Comparison of ENCODE assay signal across 20 mouse cellular contexts in genomic region chr3:96033046-96033445, GRCm38 (mm10). TPM values are rescaled to one million over a fixed set of nuclear protein-coding genes. Genes with fewer than 3 reads are reported as not detected.
DNase-seq lines count a peak whose midpoint lies in the region; ATAC-seq and TF ChIP-seq lines count a peak whose summit lies in the region.
"Had no signal": no experiment of that assay in that cellular context is flagged by ENCODE, and none has a peak within 500 bp of the region (broad histone marks: within the 10 kb centered on the region; RNA-seq: fewer than 3 reads in every experiment).

No protein-coding gene starts in this region.

- H3K4me3 ChIP-seq in bone marrow macrophage, adult 2 months (ENCODE audit: insufficient read depth, low read length) = no peak overlapping the region
- no peak overlapping the region for H3K4me3 ChIP-seq in limb, embryonic 14.5 days (replicated peaks; ENCODE audit: low read length)
- H3K4me3 ChIP-seq: erythroblast, embryonic 14.5 days; heart, embryonic 12.5 days; hindbrain, embryonic 10.5 days had no signal

- H3K9me3 ChIP-seq in limb, embryonic 14.5 days (ENCODE audit: control insufficient read depth, low read length) = no peaks in the 10 kb centered on the region
- H3K9me3 ChIP-seq: heart, embryonic 12.5 days; hindbrain, embryonic 10.5 days had no signal

- peaks cover 18% of the 10 kb centered on the region for H3K4me1 ChIP-seq in bone marrow macrophage, adult 2 months (ENCODE audit: control insufficient read depth, insufficient read depth, low read length)
- H3K4me1 ChIP-seq in limb, embryonic 14.5 days (ENCODE audit: control insufficient read depth, insufficient read depth, low read length) = no peaks in the 10 kb centered on the region
- H3K4me1 ChIP-seq: hindbrain, embryonic 10.5 days had no signal

- H3K27ac ChIP-seq in bone marrow macrophage, adult 2 months (ENCODE audit: insufficient read depth, low read depth, low read length) = 0 out of 2 replicates have a peak overlapping the region, but pooled peaks have one; percentile 10
- H3K27ac ChIP-seq in limb, embryonic 14.5 days (replicated peaks; ENCODE audit: low read depth, low read length) = no peak overlapping the region
- H3K27ac ChIP-seq: hindbrain, embryonic 10.5 days had no signal

- intact Hi-C loops in heart, postnatal 10 days (cut with DNase I) = no loop called here

- no peak for TF ChIP-seq CTCF in bone marrow macrophage, adult 2 months (IDR thresholded peaks at IDR 0.05; ENCODE audit: low read depth, low read length)

- H3K4me2 ChIP-seq in limb, embryonic 14.5 days (replicated peaks; ENCODE audit: low read depth, low read length, severe bottlenecking) = no peak overlapping the region
- H3K4me2 ChIP-seq: heart, embryonic 12.5 days had no signal

- peak; percentile 85 for DNase-seq in heart, adult 11 months
- no peak for DNase-seq in heart, postnatal 10 days
- DNase-seq in limb, embryonic 14.5 days (ENCODE audit: low spot score) = peak; percentile 30
- peak; percentile 43 to 45 for DNase-seq in thymus, postnatal 10 days (ENCODE audit: low spot score in 2 of 2)
- DNase-seq in right cerebral cortex, adult 2 months (ENCODE audit: low spot score in 2 of 2) = no peak
- no peak for DNase-seq in lung, postnatal 4 days
- DNase-seq: cerebellum, adult 9-11 months; embryo, embryonic 11 days; gastrocnemius, postnatal 36 days; kidney, adult 8-10 months; kidney, postnatal 36 days; layer of hippocampus, adult 9-11 months; lung, adult 2 months; lung, postnatal 36 days; right cerebral cortex, postnatal 25 days had no signal

- H3K27me3 ChIP-seq in limb, embryonic 14.5 days (ENCODE audit: control insufficient read depth, insufficient read depth, low read length) = no peaks in the 10 kb centered on the region
- H3K27me3 ChIP-seq: heart, embryonic 12.5 days had no signal

- no peak overlapping the region for H3K9ac ChIP-seq in limb, embryonic 14.5 days (ENCODE audit: low read depth, low read length, severe bottlenecking)
- H3K9ac ChIP-seq: heart, embryonic 12.5 days had no signal

- WGBS in limb, embryonic 14.5 days = 69% methylated on average over 4 of the region's 4 CpGs

- peak; percentile 55; the same call in 1 of the 2 replicates for ATAC-seq in limb, embryonic 14.5 days (ENCODE audit: low FRiP score, low read depth)
- ATAC-seq: forebrain, embryonic 14.5 days had no signal

- no peak for TF ChIP-seq POLR2A in bone marrow macrophage, adult 2 months (IDR thresholded peaks at IDR 0.05; ENCODE audit: borderline replicate concordance, low read depth, low read length)
- TF ChIP-seq POLR2A in limb, embryonic 14.5 days (IDR thresholded peaks at IDR 0.05; ENCODE audit: borderline replicate concordance, extremely low read depth, insufficient read depth, insufficient read length) = no peak

- H3K36me3 ChIP-seq in limb, embryonic 14.5 days (ENCODE audit: control insufficient read depth, insufficient read depth, low read length) = peaks cover 11% of the 10 kb centered on the region

RNA-seq across cellular contexts. Expression of gene Vps45, which starts 25.2 kb away (rescaled TPM):
- 10 to 100 TPM; 24.7 to 34.4 TPM for total RNA-seq in heart, postnatal 10 days (2021)
- 18.6 and 22.9 TPM in 2 replicates for polyA plus RNA-seq in bone marrow macrophage, adult 2 months (2012; ENCODE audit: insufficient read depth, insufficient read length, missing spikeins)
- 13.8 and 16.5 TPM in 2 replicates for polyA plus RNA-seq in limb, embryonic 14.5 days (2012; rRNA removed)
- polyA plus RNA-seq in limb, embryonic 14.5 days (2014; fragmentation: Nextera tagmentation; extraction: Ambion mirVana) = 26.9 and 27.0 TPM in 2 replicates

RNA-seq across cellular contexts. Expression of gene Plekho1, which starts 37.2 kb away (rescaled TPM):
- 100 to 1,000 TPM; 111 to 118 TPM for total RNA-seq in heart, postnatal 10 days (2021)
- polyA plus RNA-seq in bone marrow macrophage, adult 2 months (2012; ENCODE audit: insufficient read depth, insufficient read length, missing spikeins) = 298 and 305 TPM in 2 replicates
- polyA plus RNA-seq in limb, embryonic 14.5 days (2012; rRNA removed) = 115 and 120 TPM in 2 replicates
- polyA plus RNA-seq in limb, embryonic 14.5 days (2014; fragmentation: Nextera tagmentation; extraction: Ambion mirVana) = 38.0 and 47.8 TPM in 2 replicates

Comparison
In these comparisons a context has a peak if more than half of its experiments do, and no peak if none do; other contexts are left out.
1. DNase-seq: peak in heart, adult 11 months (single experiment), limb, embryonic 14.5 days (single experiment) and thymus, postnatal 10 days (2 of 2); none in heart, postnatal 10 days (0 of 2), right cerebral cortex, adult 2 months (0 of 2) and lung, postnatal 4 days (0 of 2).